Mouse (Mus musculus) heart, embryonic 15.5 days (tissue): Measurements from ENCODE around the gene Plcb3. TPM values are rescaled to one million over a fixed set of nuclear protein-coding genes. Genes with fewer than 3 reads are reported as not detected.

Experiments
- ATAC-seq: fragments of 200-750 bp; cut with Nextera tagmentation; replicated peaks from 2 replicates; pipeline ENCODE4 v1.8.0; 2017; ENCODE audit warnings: low read depth, moderate TSS enrichment; ENCODE audit not compliant: insufficient number of reproducible peaks, insufficient read depth, low FRiP score
- H3K27ac ChIP-seq: fragments of 300-500 bp; sonication (generic); 2 replicates; pipeline ENCODE4 v1.5.1; 2015; ENCODE audit warnings: mild to moderate bottlenecking, inconsistent platforms
- H3K27me3 ChIP-seq: fragments of 300-500 bp; sonication (generic); 2 replicates; pipeline ENCODE4 v1.6.1; 2015; ENCODE audit warnings: inconsistent platforms
- H3K36me3 ChIP-seq: fragments of 300-500 bp; sonication (generic); 2 replicates; pipeline ENCODE4 v1.6.1; 2015; ENCODE audit warnings: mild to moderate bottlenecking, inconsistent platforms
- H3K4me1 ChIP-seq: fragments of 300-500 bp; sonication (generic); replicated peaks from 2 replicates; pipeline ENCODE4 v1.6.1; 2015; ENCODE audit warnings: inconsistent platforms
- H3K4me2 ChIP-seq: fragments of 300-500 bp; sonication (generic); 2 replicates; pipeline ENCODE4 v1.6.1; 2015; ENCODE audit warnings: inconsistent platforms, mild to moderate bottlenecking, moderate library complexity
- H3K4me3 ChIP-seq: fragments of 300-500 bp; sonication (generic); 2 replicates; pipeline ENCODE4 v1.5.1; 2015; ENCODE audit warnings: mild to moderate bottlenecking, inconsistent platforms
- H3K9ac ChIP-seq: fragments of 300-500 bp; sonication (generic); 2 replicates; pipeline ENCODE4 v1.6.1; 2015; ENCODE audit warnings: mild to moderate bottlenecking, inconsistent platforms
- H3K9me3 ChIP-seq: fragments of 300-500 bp; sonication (generic); replicated peaks from 2 replicates; pipeline ENCODE4 v1.6.1; 2016; ENCODE audit warnings: inconsistent platforms
- whole genome bisulfite sequencing: fragments of 180-500 bp; shearing (Covaris S2); methylation state at CpG from one replicate; pipeline ENCODE4 v1.1.7; 2015; ENCODE audit warnings: mixed read lengths; 5-methylcytosine and 5-hydroxymethylcytosine counted together
- polyA plus RNA-seq: library from polyadenylated mRNA; unstranded; fragments of >200 nt; fragmentation: Nextera tagmentation; extraction: Ambion mirVana; gene quantifications from 2 replicates; pipeline ENCODE4 v1.2.1, GENCODE M21; 2015

Plcb3 gene
- polyA plus RNA-seq, 1 experiment from 2014 or later, result 16.4 TPM

DNA sequence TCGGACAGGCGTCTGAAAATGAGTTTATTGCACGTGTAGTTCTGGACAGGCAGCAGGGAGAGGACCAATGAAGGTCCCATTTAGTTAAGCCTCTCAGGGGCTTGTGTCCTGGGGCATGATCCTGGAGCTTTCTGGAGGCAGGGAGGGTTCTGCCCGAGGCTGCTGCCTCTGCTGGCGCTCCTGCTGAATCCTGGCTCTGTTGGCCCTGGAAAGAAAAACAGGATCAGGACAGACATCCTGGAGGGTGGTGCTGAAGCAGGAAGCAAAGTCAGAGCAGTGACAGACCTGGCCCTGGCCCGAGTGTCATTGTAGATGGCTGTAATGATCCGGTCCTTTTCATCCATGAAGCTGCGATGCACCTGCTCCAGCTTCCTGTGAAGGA, 11.6 kb upstream of the Plcb3 start:
- ATAC-seq, result peak; percentile 4; the same call in 1 of the 2 replicates
- peaks cover 31% of the 10 kb centered on the region for H3K4me1 ChIP-seq
- no peaks in the 10 kb centered on the region for H3K9me3 ChIP-seq
- H3K27ac ChIP-seq, result peak overlapping the region; percentile 99
- H3K9ac ChIP-seq, result peak overlapping the region; percentile 96
- H3K4me2 ChIP-seq, result peak overlapping the region; percentile 73
- 5% methylated on average over 8 of the region's 8 CpGs for WGBS
- no peaks in the 10 kb centered on the region for H3K27me3 ChIP-seq
- H3K36me3 ChIP-seq, result peaks cover 25% of the 10 kb centered on the region
- H3K4me3 ChIP-seq, result peak overlapping the region; percentile 84

DNA sequence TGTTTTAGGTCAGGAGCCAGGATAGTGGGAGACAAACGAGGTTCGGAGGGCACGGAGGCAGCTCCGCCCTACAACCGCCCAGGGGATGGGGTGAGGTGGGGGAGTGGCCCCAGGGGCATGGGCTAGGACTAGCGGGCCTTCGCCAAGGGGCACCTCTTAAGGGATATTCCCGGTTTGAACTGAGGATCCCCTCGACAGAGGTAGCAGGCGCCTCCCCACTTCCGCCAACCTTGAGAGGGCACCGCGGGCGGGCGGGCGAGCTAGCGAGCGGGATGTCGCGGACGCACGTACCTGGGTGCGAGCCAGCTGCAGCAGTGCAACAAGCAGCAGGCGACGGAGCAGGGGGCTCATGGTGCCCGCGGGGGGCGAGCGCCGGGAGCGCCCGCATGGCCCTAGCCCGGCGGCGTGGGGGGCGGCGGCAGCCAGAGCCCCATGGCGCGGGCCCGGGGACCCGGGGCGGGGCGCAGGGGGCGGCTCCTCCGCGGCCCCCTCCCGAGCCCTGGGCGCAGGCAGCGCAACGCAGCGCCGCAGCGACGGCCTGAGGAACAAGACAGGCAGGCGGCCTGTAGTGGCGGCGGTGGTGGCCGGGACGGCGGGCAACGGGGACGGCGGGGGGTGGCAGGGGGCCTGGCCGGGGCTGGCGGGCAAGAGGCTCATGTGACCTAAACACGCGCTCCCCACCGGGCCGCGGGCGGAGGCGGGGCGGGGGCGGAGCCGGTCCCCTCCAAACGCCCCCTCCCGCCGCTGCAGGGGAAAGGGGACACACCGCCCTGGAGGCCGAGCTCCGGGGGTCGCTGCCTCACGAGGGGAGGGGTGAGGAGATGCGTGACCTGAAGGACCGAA, 11.0 kb upstream of the Plcb3 start, which contains the start of gene Vegfb:
TSS of gene Vegfb (minus strand) at position 591 of the 843 bp plus-strand sequence.
- Histone ChIP-seq H3K27me3 (no peaks in the 10 kb centered on the region), H3K4me3 (peak within 1 kb of the TSS; percentile 84), H3K9ac (peak within 1 kb of the TSS; percentile 96), H3K4me2 (peak within 1 kb of the TSS; percentile 73), H3K27ac (peak within 1 kb of the TSS; percentile 99), H3K36me3 (peaks cover 31% of the 10 kb centered on the region), H3K4me1 (peaks cover 30% of the 10 kb centered on the region), H3K9me3 (no peaks in the 10 kb centered on the region)
- peak; percentile 71 for ATAC-seq
- under 1% methylated on average over 64 of the region's 85 CpGs for WGBS

DNA sequence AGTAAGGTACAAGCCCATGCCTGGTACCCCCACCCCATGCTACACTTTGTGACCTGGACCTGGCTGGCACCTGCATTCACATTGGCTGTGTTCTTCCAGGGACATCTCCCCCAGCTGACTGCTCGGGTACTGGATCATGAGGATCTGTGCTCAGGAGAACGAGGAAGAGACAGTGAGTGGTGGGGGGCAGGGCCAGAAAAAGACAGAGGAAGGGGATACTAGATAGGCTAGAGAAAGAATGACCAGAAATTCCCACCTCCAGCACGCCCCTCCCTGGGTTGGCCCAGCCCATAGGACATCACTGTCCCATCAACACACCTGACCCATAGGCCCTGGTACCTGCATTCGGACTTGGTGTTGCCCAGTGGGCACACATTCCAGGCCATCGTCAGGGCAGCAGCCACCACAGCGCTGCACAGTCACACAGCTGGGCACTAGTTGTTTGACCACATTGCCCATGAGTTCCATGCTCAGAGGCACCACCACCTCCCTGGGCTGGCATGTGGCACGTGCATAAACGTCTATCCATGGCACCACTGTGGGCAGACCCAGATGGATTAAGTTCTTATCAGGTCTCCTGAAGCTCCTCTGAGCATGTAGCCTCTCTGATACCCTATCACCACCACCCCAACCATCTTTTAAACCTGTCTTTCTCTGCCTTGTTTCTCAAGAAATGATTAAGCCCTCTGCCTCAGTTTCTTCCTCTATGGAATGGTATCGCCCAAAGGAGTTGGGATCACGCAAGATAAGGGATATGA, 9.9 kb upstream of the Plcb3 start:
- Histone ChIP-seq H3K9ac (peak overlapping the region; percentile 96), H3K4me2 (peak overlapping the region; percentile 73), H3K27ac (peak overlapping the region; percentile 99), H3K9me3 (no peaks in the 10 kb centered on the region), H3K27me3 (no peaks in the 10 kb centered on the region), H3K4me1 (peaks cover 28% of the 10 kb centered on the region), H3K4me3 (peak overlapping the region; percentile 84), H3K36me3 (peaks cover 34% of the 10 kb centered on the region)
- ATAC-seq, result no peak
- 67% methylated on average over 10 of the region's 10 CpGs for WGBS

DNA sequence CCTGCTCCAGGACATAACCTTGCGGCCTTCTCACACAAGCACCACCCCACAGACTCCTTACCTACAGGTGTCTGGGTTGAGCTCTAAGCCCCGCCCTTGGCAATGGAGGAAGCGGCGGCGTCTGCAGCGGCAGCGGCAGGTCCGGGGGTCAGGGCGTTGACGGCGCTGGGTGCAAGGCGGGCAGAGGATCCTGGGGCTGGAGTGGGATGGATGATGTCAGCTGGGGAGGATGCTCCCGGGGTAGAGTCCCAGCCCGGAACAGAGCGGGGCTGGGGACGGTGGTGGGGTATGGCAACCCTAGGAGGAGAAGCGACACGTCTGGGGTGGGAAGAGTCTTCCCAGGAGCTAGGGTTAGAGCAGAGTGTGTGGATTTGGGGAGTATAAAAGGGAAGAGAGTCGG, 9.0 kb upstream of the Plcb3 start:
- no peaks in the 10 kb centered on the region for H3K9me3 ChIP-seq
- no peak overlapping the region for H3K4me3 ChIP-seq
- no peak overlapping the region for H3K27ac ChIP-seq
- peaks cover 34% of the 10 kb centered on the region for H3K36me3 ChIP-seq
- no peak overlapping the region for H3K4me2 ChIP-seq
- WGBS, result 84% methylated on average over 19 of the region's 19 CpGs
- H3K27me3 ChIP-seq, result no peaks in the 10 kb centered on the region
- peaks cover 31% of the 10 kb centered on the region for H3K4me1 ChIP-seq
- ATAC-seq, result no peak
- no peak overlapping the region for H3K9ac ChIP-seq

DNA sequence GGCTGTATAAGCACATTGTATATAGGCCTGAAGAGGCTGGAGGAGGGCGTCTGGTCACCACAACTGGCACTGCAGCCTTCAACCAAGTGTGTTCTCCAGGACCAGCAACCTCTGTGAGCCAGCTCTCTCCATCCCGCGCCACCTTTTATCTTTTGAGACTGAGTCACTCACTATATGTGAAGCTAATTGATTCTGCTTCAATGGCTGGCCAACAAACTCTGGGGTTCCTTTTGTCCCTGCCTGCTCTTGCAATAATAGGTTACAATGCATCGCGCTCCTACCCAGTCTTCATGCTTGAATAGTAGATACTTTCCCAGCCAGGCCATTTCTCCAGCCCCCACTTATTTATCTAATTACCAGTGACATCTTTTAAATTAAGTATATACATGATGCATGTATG, 7.4 kb upstream of the Plcb3 start:
- H3K4me2 ChIP-seq, result no peak overlapping the region
- no peaks in the 10 kb centered on the region for H3K9me3 ChIP-seq
- peaks cover 41% of the 10 kb centered on the region for H3K4me1 ChIP-seq
- H3K27ac ChIP-seq, result no peak overlapping the region
- H3K9ac ChIP-seq, result no peak overlapping the region
- 96% methylated on average over 5 of the region's 5 CpGs for WGBS
- H3K27me3 ChIP-seq, result no peaks in the 10 kb centered on the region
- ATAC-seq, result no peak
- no peak overlapping the region for H3K4me3 ChIP-seq
- peaks cover 32% of the 10 kb centered on the region for H3K36me3 ChIP-seq

DNA sequence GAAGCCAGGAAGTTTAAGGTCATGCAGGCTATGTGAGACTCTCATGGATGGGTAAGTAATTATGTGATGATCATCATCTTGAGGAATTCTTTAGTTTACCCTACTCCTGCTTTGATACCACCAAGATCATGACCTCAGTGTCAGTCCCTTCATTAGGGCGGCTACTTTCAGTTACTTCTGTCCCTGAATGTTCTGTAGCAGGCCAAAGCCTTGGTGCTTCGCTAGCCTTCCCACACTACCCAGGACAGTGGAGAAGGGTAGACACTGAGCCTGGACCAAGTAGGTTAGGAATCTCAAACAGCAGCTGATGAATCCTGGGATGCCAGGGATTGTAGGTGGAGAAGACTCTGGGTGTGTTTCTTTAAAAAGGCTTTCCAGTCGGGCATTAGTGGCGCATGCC, 5.2 kb upstream of the Plcb3 start:
- H3K4me1 ChIP-seq, result peaks cover 51% of the 10 kb centered on the region
- WGBS, result 86% methylated on average over 4 of the region's 4 CpGs
- no peak overlapping the region for H3K9ac ChIP-seq
- peak overlapping the region; percentile 68 for H3K4me2 ChIP-seq
- no peak for ATAC-seq
- H3K9me3 ChIP-seq, result no peaks in the 10 kb centered on the region
- no peak overlapping the region; the same call in 1 of the 2 replicates for H3K4me3 ChIP-seq
- H3K27ac ChIP-seq, result peak overlapping the region; percentile 97
- H3K36me3 ChIP-seq, result peaks cover 50% of the 10 kb centered on the region
- H3K27me3 ChIP-seq, result no peaks in the 10 kb centered on the region

DNA sequence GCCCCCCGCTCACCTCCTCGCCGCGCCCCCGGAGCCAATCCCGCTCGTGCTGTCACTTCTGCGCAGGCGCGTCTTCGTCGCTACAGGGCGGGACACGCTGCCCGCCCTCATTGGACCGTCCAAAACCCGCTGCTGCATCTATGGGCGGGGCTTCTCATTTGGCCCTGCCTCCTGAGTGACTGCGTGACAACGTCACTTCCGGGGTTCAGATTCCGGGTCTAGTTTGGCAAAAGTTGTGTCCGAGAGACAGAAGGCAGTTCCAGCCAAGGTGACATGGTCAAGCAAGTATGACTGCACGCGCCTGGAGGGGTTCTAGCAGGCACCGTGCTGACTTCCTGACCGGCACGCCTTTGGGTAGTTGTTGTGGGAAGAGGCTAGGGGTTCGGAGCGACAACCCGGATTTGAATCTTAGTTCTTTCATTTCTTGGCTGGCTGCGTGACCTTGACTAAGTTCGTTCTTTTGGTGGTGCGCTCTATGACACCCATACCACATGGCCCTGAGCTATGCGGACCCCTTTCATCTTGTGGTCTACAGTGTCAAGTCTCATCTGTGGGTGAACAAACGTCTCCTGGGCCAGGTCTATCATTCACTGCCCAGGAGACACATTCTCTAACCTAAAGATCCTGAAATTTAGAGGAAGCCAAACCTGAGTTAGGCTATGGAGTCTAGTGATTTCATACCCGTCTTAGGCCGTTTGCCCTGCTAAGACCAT, 4.3 kb upstream of the Plcb3 start, which contains the start of gene Fkbp2:
TSS of gene Fkbp2 (minus strand) at position 121 of the 713 bp plus-strand sequence.
- peaks cover 52% of the 10 kb centered on the region for H3K36me3 ChIP-seq
- peaks cover 51% of the 10 kb centered on the region for H3K4me1 ChIP-seq
- under 1% methylated on average over 38 of the region's 38 CpGs for WGBS

DNA sequence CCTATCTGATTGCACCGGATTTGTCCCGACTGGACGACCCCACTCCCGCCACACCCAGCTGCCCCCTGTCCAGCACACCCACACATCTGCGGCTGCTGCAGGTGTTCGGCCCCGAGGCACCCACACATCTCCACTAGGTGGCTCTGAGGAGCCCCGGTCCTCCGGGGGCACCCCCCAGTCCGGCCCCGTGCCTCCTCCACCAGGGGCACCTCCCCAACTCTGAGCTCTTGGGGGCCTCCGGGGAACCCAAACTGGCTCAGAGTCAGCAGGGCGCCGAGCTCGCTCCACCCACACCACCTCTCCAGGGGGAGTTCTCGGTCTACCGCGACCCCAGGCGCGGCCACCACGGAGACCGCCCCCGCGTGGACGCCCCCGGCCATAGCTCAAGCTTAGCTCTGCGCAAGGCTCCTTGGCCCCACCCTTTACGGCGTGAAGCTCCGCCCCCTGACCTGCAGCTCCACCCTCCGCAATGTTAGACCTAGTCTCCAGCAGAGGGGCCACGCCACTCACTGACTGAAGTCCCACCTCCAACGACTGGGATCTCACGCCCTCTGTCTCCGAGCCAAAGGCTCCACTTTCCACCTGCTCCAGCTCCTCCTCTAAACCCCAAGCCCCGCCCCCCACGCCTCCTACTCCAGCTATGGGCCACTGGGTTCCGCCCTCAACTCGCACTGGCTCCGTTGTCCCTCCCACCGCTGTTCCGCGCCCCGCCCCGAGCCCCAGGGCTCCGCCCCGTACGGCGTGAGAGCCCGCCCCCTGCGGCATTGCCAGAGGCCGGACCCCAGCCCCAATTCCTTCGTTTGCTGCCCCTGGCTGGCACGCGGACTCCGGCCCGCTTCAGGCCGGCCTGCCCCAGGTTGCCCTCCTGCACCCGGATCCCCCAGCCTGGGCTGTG, 3.5 kb upstream of the Plcb3 start:
- no peaks in the 10 kb centered on the region for H3K27me3 ChIP-seq
- H3K9me3 ChIP-seq, result no peaks in the 10 kb centered on the region
- H3K27ac ChIP-seq, result peak overlapping the region; percentile 97
- H3K4me3 ChIP-seq, result peak overlapping the region; percentile 79
- under 1% methylated on average over 59 of the region's 59 CpGs for WGBS
- peak; percentile 91 for ATAC-seq
- H3K36me3 ChIP-seq, result peaks cover 44% of the 10 kb centered on the region
- peak overlapping the region; percentile 82 for H3K9ac ChIP-seq
- H3K4me2 ChIP-seq, result peak overlapping the region; percentile 89
- H3K4me1 ChIP-seq, result peaks cover 45% of the 10 kb centered on the region

More for the DNA sequence above, 4.3 kb upstream of the Plcb3 start, which contains the start of gene Fkbp2:
- Histone ChIP-seq H3K27ac (peak within 1 kb of the TSS; percentile 97), H3K27me3 (no peaks in the 10 kb centered on the region), H3K9ac (peak within 1 kb of the TSS; percentile 82), H3K4me3 (peak within 1 kb of the TSS; percentile 79), H3K9me3 (no peaks in the 10 kb centered on the region), H3K4me2 (peak within 1 kb of the TSS; percentile 89)
- ATAC-seq, result peak; percentile 86

DNA sequence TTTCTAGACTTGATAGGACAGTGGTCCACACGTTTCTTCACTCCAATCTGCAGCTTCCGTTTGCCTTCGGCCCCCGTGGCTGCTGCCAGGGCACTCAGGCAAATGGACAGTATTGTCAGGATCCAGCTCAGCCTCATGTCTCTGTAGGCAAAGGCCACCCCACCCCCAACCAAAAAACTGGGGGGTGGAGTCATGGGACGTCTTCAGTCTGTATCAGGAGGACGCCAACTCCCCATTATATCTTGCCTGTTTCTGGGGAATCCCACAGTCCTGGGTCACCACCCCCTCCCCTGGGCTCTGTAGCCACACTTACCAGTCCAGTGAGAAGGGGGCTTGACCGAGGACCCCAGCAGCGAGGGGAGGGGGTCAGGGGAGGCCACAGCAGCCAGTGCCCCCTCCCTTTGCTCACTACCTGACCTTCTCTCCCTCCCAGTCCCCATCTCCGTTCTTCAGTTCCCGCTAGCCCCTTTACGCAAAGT, 2.8 kb upstream of the Plcb3 start:
- Histone ChIP-seq H3K4me3 (peak overlapping the region; percentile 79), H3K9me3 (no peaks in the 10 kb centered on the region), H3K9ac (peak overlapping the region; percentile 79), H3K4me2 (peak overlapping the region; percentile 89), H3K27ac (peak overlapping the region; percentile 97), H3K27me3 (no peaks in the 10 kb centered on the region), H3K36me3 (peaks cover 40% of the 10 kb centered on the region), H3K4me1 (peaks cover 47% of the 10 kb centered on the region)
- 5% methylated on average over 11 of the region's 11 CpGs for WGBS
- ATAC-seq, result no peak

DNA sequence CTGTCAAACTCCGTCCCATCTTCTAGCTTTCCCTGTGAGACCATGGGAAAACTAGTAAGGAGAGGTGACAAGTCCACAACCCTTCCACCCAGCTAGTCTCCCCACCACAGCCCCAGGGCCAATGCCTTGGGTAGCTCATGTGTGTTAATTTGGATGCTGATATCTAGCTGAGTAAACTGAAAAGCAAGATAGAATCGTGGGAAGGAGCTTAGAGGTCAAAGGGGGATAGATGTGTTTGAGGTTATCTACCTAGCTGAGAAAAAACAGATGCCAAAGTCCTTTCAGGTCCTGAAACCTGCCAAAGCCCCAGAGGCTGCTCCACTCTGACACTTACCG, 2.3 kb upstream of the Plcb3 start:
- H3K4me3 ChIP-seq, result peak overlapping the region; percentile 79
- H3K4me1 ChIP-seq, result peaks cover 50% of the 10 kb centered on the region
- H3K4me2 ChIP-seq, result peak overlapping the region; percentile 89
- no peak for ATAC-seq
- H3K27me3 ChIP-seq, result no peaks in the 10 kb centered on the region
- peak overlapping the region; percentile 79 for H3K9ac ChIP-seq
- peaks cover 36% of the 10 kb centered on the region for H3K36me3 ChIP-seq
- WGBS, result 29% methylated on average over 3 of the region's 3 CpGs
- no peaks in the 10 kb centered on the region for H3K9me3 ChIP-seq
- peak overlapping the region; percentile 97 for H3K27ac ChIP-seq
